Mouse (Mus musculus): ENCODE measurements around the gene Itm2b.

The Itm2b gene

GRCm38 (mm10) chr14:73324634-73325455 lies 60.2 kb downstream of the Itm2b start:
- DNase-seq (ENCODE audit: low read depth, low spot score) = peak; percentile 52

- DNase-seq (ENCODE audit: low read depth, low spot score) = no peak
Measured at GRCm38 (mm10) chr14:73323965-73324364, 61.1 kb downstream of the Itm2b start.

GRCm38 (mm10) chr14:73322142-73322541 lies 62.9 kb downstream of the Itm2b start:
- DNase-seq (ENCODE audit: low read depth, low spot score) = no peak

GRCm38 (mm10) chr14:73316933-73317332 lies 68.2 kb downstream of the Itm2b start:
- DNase-seq (ENCODE audit: low read depth, low spot score) = no peak

DNA sequence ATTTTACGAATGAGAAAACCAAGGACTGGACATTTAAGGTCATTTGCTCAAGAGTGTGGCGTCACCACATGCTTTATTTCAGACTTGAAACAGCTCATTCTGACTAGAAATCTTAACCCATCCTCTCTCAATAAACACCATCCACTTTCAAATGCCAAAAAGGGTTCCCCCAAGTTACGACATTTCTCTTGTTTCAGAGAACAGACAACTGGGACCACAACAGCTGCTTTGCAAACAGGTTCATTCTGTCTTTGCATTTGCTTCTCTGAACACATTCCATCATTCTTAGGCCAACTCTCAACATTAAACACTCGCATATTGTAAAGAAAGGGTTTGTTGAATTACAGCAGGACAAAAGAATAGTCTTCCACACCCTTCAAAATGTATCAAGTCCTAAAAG lies 71.2 kb downstream of the Itm2b start:
- no peak for DNase-seq (ENCODE audit: low read depth, low spot score)

GRCm38 (mm10) chr14:73313396-73313795 lies 71.7 kb downstream of the Itm2b start:
- no peak for DNase-seq (ENCODE audit: low read depth, low spot score)

DNA sequence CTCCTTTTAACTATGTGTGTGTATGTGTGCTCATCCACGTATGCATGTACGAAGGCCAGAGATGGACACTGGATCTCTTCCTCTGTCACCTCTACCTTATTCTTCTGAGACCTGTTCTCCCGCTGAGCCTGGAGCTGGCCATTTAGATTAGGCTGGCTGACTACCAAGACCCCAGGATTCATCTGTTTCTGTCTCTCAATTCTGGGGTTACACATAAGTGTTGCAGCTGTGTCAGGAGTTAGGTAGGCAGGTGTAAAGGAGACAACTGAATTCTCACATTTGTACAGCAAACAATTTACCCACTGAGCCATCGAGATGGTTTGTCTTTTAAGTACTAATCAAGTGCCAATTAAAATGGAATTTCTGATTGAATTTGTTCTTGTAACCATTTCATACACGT lies 72.2 kb downstream of the Itm2b start:
- no peak for DNase-seq (ENCODE audit: low read depth, low spot score)

All from CD4-positive helper T cell, adult 2 months (primary cell).